Mouse (Mus musculus) forebrain, embryonic 13.5 days (tissue): Measurements from ENCODE around the gene Ptprd. TPM values are rescaled to one million over a fixed set of nuclear protein-coding genes. Genes with fewer than 3 reads are reported as not detected.

Experiments used
- ATAC-seq: fragments of 200-750 bp; cut with Nextera tagmentation; 2 replicates; pipeline ENCODE4 v1.8.0; 2017
- H3K27ac ChIP-seq: fragments of 300-500 bp; sonication (generic); 2 replicates; pipeline ENCODE4 v1.5.1; 2015; ENCODE audit warnings: inconsistent platforms, mild to moderate bottlenecking, moderate library complexity
- H3K27me3 ChIP-seq: fragments of 300-500 bp; sonication (generic); 2 replicates; pipeline ENCODE4 v1.6.1; 2015; ENCODE audit warnings: mild to moderate bottlenecking, inconsistent platforms
- H3K36me3 ChIP-seq: fragments of 300-500 bp; sonication (generic); 2 replicates; pipeline ENCODE4 v1.6.1; 2015; ENCODE audit warnings: mild to moderate bottlenecking, inconsistent platforms; ENCODE audit not compliant: poor library complexity, severe bottlenecking
- H3K4me1 ChIP-seq: fragments of 300-500 bp; sonication (generic); 2 replicates; pipeline ENCODE4 v1.6.1; 2015; ENCODE audit warnings: inconsistent platforms
- H3K4me2 ChIP-seq: fragments of 300-500 bp; sonication (generic); 2 replicates; pipeline ENCODE4 v1.6.1; 2015; ENCODE audit warnings: inconsistent platforms, mild to moderate bottlenecking, moderate library complexity
- H3K4me3 ChIP-seq: fragments of 300-500 bp; sonication (generic); 2 replicates; pipeline ENCODE4 v1.5.1; 2015; ENCODE audit warnings: mild to moderate bottlenecking, inconsistent platforms
- H3K9ac ChIP-seq: fragments of 300-500 bp; sonication (generic); 2 replicates; pipeline ENCODE4 v1.6.1; 2015; ENCODE audit warnings: mild to moderate bottlenecking, inconsistent platforms
- H3K9me3 ChIP-seq: fragments of 300-500 bp; sonication (generic); replicated peaks from 2 replicates; pipeline ENCODE4 v1.6.1; 2016; ENCODE audit warnings: inconsistent platforms
- WGBS: fragments of 180-500 bp; shearing (Covaris S2); methylation state at CpG from one replicate; pipeline ENCODE4 v1.1.7; 2015; 5-methylcytosine and 5-hydroxymethylcytosine counted together
- polyA plus RNA-seq: library from polyadenylated mRNA; unstranded; fragments of >200 nt; fragmentation: Nextera tagmentation; extraction: Ambion mirVana; gene quantifications from 2 replicates; pipeline ENCODE4 v1.2.1, GENCODE M21; 2015

Gene Ptprd
- polyA plus RNA-seq, 1 experiment from 2014 or later: 53.8 TPM

GRCm38 (mm10) chr4:76656734-76657133 is 1555.0 kb downstream of the Ptprd start:
- no peaks in the 10 kb centered on the region for H3K9me3 ChIP-seq
- H3K4me3 ChIP-seq: no peak overlapping the region
- H3K36me3 ChIP-seq: no peaks in the 10 kb centered on the region
- WGBS: 87% methylated on average over 3 of the region's 3 CpGs
- H3K9ac ChIP-seq: no peak overlapping the region
- no peak overlapping the region for H3K4me2 ChIP-seq
- no peak overlapping the region for H3K27ac ChIP-seq
- H3K4me1 ChIP-seq: no peaks in the 10 kb centered on the region
- no peak for ATAC-seq
- H3K27me3 ChIP-seq: no peaks in the 10 kb centered on the region

GRCm38 (mm10) chr4:76652971-76653370 is 1558.8 kb downstream of the Ptprd start:
- H3K36me3 ChIP-seq: no peaks in the 10 kb centered on the region
- 93% methylated on average over 2 of the region's 2 CpGs for WGBS
- ATAC-seq: no peak

GRCm38 (mm10) chr4:76621740-76622139 is 1590.0 kb downstream of the Ptprd start:
- Histone ChIP-seq H3K9ac (no peak overlapping the region), H3K36me3 (no peaks in the 10 kb centered on the region), H3K4me2 (no peak overlapping the region), H3K4me1 (no peaks in the 10 kb centered on the region), H3K27me3 (no peaks in the 10 kb centered on the region), H3K27ac (no peak overlapping the region), H3K4me3 (no peak overlapping the region), H3K9me3 (no peaks in the 10 kb centered on the region)
- ATAC-seq: no peak
- 76% methylated on average over 7 of the region's 7 CpGs for WGBS

More at GRCm38 (mm10) chr4:76652971-76653370, 1558.8 kb downstream of the Ptprd start:
- no peaks in the 10 kb centered on the region for H3K9me3 ChIP-seq
- no peak overlapping the region for H3K4me3 ChIP-seq
- no peak overlapping the region for H3K9ac ChIP-seq
- no peaks in the 10 kb centered on the region for H3K27me3 ChIP-seq
- no peak overlapping the region for H3K27ac ChIP-seq
- no peaks in the 10 kb centered on the region for H3K4me1 ChIP-seq
- H3K4me2 ChIP-seq: no peak overlapping the region

GRCm38 (mm10) chr4:76616614-76617013 is 1595.1 kb downstream of the Ptprd start:
- 84% methylated on average over 6 of the region's 6 CpGs for WGBS
- Histone ChIP-seq H3K4me2 (no peak overlapping the region), H3K36me3 (no peaks in the 10 kb centered on the region), H3K27ac (no peak overlapping the region), H3K4me3 (no peak overlapping the region), H3K9me3 (no peaks in the 10 kb centered on the region), H3K27me3 (no peaks in the 10 kb centered on the region), H3K9ac (no peak overlapping the region), H3K4me1 (no peaks in the 10 kb centered on the region)
- no peak for ATAC-seq

GRCm38 (mm10) chr4:76608246-76608645 is 1603.5 kb downstream of the Ptprd start:
- 30% methylated on average over 7 of the region's 7 CpGs for WGBS
- H3K4me1 ChIP-seq: no peaks in the 10 kb centered on the region
- H3K9me3 ChIP-seq: no peaks in the 10 kb centered on the region
- H3K36me3 ChIP-seq: no peaks in the 10 kb centered on the region
- H3K27ac ChIP-seq: no peak overlapping the region
- no peak for ATAC-seq
- H3K4me2 ChIP-seq: no peak overlapping the region
- no peak overlapping the region for H3K9ac ChIP-seq
- no peaks in the 10 kb centered on the region for H3K27me3 ChIP-seq
- no peak overlapping the region for H3K4me3 ChIP-seq

GRCm38 (mm10) chr4:76606808-76607207 is 1605.0 kb downstream of the Ptprd start:
- Histone ChIP-seq H3K27me3 (no peaks in the 10 kb centered on the region), H3K9me3 (no peaks in the 10 kb centered on the region), H3K4me1 (no peaks in the 10 kb centered on the region), H3K36me3 (no peaks in the 10 kb centered on the region), H3K4me2 (no peak overlapping the region), H3K27ac (no peak overlapping the region), H3K9ac (no peak overlapping the region), H3K4me3 (no peak overlapping the region)
- 82% methylated on average over 2 of the region's 2 CpGs for WGBS
- ATAC-seq: no peak

GRCm38 (mm10) chr4:76590722-76591121 is 1621.0 kb downstream of the Ptprd start:
- Histone ChIP-seq H3K4me1 (no peaks in the 10 kb centered on the region), H3K4me3 (no peak overlapping the region), H3K27ac (no peak overlapping the region), H3K9me3 (no peaks in the 10 kb centered on the region), H3K27me3 (no peaks in the 10 kb centered on the region), H3K9ac (no peak overlapping the region), H3K4me2 (no peak overlapping the region), H3K36me3 (no peaks in the 10 kb centered on the region)
- ATAC-seq: no peak
- WGBS: 88% methylated on average over 1 of the region's 1 CpGs

GRCm38 (mm10) chr4:76583025-76583424 is 1628.7 kb downstream of the Ptprd start:
- no peaks in the 10 kb centered on the region for H3K36me3 ChIP-seq
- H3K9me3 ChIP-seq: no peaks in the 10 kb centered on the region
- WGBS: 89% methylated on average over 3 of the region's 3 CpGs
- no peaks in the 10 kb centered on the region for H3K4me1 ChIP-seq
- H3K9ac ChIP-seq: no peak overlapping the region
- no peaks in the 10 kb centered on the region for H3K27me3 ChIP-seq
- H3K4me3 ChIP-seq: no peak overlapping the region
- H3K4me2 ChIP-seq: no peak overlapping the region
- no peak for ATAC-seq
- H3K27ac ChIP-seq: no peak overlapping the region

- no peak for ATAC-seq
- Histone ChIP-seq H3K4me1 (no peaks in the 10 kb centered on the region), H3K27ac (no peak overlapping the region), H3K9ac (no peak overlapping the region), H3K36me3 (no peaks in the 10 kb centered on the region), H3K4me3 (no peak overlapping the region), H3K27me3 (no peaks in the 10 kb centered on the region), H3K9me3 (no peaks in the 10 kb centered on the region), H3K4me2 (no peak overlapping the region)
Observed at GRCm38 (mm10) chr4:76566006-76566405, 1645.8 kb downstream of the Ptprd start.

GRCm38 (mm10) chr4:76541769-76542168 is 1670.0 kb downstream of the Ptprd start:
- no peak overlapping the region for H3K4me3 ChIP-seq
- no peak overlapping the region for H3K9ac ChIP-seq
- no peaks in the 10 kb centered on the region for H3K36me3 ChIP-seq
- H3K27ac ChIP-seq: no peak overlapping the region
- no peaks in the 10 kb centered on the region for H3K27me3 ChIP-seq
- H3K4me1 ChIP-seq: no peaks in the 10 kb centered on the region
- 73% methylated on average over 2 of the region's 2 CpGs for WGBS
- no peak for ATAC-seq
- H3K9me3 ChIP-seq: no peaks in the 10 kb centered on the region
- no peak overlapping the region for H3K4me2 ChIP-seq

- Histone ChIP-seq H3K9ac (no peak overlapping the region), H3K27ac (no peak overlapping the region), H3K9me3 (peaks cover 7% of the 10 kb centered on the region), H3K4me2 (no peak overlapping the region), H3K36me3 (no peaks in the 10 kb centered on the region), H3K27me3 (no peaks in the 10 kb centered on the region), H3K4me1 (no peaks in the 10 kb centered on the region), H3K4me3 (no peak overlapping the region)
- ATAC-seq: no peak
- 90% methylated on average over 1 of the region's 1 CpGs for WGBS
Observed at GRCm38 (mm10) chr4:76532926-76533325, 1678.8 kb downstream of the Ptprd start.

- no peak overlapping the region for H3K4me3 ChIP-seq
- no peak overlapping the region for H3K9ac ChIP-seq
- no peak overlapping the region for H3K4me2 ChIP-seq
- no peak for ATAC-seq
- no peaks in the 10 kb centered on the region for H3K4me1 ChIP-seq
- H3K9me3 ChIP-seq: peaks cover 7% of the 10 kb centered on the region
- no peaks in the 10 kb centered on the region for H3K27me3 ChIP-seq
- no peaks in the 10 kb centered on the region for H3K36me3 ChIP-seq
- 82% methylated on average over 3 of the region's 3 CpGs for WGBS
- H3K27ac ChIP-seq: no peak overlapping the region
Observed at GRCm38 (mm10) chr4:76525281-76525680, 1686.5 kb downstream of the Ptprd start.

- no peak for ATAC-seq
- 24% methylated on average over 3 of the region's 3 CpGs for WGBS
- H3K9ac ChIP-seq: no peak overlapping the region
- H3K9me3 ChIP-seq: no peaks in the 10 kb centered on the region
- H3K4me3 ChIP-seq: no peak overlapping the region
- H3K4me2 ChIP-seq: no peak overlapping the region
- no peaks in the 10 kb centered on the region for H3K36me3 ChIP-seq
- H3K4me1 ChIP-seq: no peaks in the 10 kb centered on the region
- H3K27me3 ChIP-seq: no peaks in the 10 kb centered on the region
- H3K27ac ChIP-seq: no peak overlapping the region
Observed at GRCm38 (mm10) chr4:76503279-76503601, 1708.5 kb downstream of the Ptprd start.
